Mouse (Mus musculus): ENCODE data around the gene Map3k20.

Map3k20 gene

DNA sequence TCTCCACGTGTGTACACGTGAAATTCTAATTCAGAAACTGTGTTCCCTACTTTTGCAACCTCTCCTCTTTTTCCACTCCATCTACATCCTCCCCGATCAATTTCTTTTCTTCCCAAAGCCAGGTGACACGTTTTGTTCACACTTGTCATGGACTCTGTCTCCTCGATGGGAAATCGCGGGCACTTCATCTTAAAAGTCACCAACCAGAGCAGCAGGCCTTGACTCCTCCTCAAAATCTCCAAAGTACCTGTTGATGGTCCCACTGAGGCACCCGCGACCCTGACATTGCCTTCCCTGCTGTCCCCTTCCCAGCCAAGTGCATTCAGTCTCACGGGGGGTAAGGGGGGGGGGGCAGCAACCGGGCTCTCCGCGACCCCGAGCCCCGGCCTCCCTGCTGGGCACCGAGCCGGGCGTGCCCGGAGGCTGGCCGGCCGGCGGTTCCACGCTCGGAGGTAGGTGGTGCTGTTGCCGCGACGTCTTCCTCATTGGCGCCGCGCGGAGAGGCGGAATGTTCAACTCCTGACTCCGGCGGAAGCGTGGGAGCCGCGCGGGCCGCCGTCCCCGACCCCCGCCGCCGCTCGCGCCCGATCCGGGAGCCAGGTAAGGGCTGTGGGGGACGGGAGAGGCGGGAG lies at the start of gene Map3k20:
Gene Map3k20 (plus strand): TSS at position 382 of the 632 bp plus-strand sequence.
- peak; percentile 61 for DNase-seq

DNA sequence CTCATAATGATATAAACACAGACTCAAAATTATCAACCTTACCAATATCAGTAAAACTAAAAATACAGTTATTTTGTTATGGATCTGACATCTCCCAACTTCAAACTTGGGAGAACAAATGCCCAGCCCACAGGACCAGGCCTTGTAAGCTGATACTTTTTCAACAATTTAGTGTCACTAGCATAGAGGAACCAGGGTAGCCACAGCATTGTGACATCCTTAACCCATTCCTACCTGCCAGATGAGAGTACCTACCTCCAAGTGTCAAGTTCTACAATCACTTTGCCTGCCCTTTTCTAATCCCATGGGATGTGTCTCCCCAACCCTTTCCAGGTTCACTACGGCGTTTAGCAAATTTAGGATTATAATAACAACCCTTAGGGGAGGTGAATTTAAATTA lies 47.0 kb upstream of the Map3k20 start:
- no peak for DNase-seq

DNA sequence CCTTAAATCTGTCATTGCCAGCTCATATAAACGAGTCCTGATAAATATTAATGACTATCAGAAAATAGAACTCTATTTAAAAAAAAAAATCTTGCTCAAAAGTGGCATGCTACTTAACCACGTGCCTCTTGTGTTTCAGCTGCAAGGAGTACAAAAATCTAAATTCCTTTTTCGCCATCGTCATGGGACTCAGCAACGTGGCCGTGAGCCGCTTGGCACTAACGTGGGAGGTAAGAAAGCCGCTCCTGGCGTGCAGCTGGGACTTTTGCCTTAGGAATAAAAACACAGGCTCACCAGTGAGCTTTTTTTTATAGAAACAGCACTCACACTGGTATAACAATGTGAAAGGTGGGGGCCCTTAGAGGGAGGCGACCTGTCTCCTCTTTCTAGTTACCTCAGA lies 46.5 kb upstream of the Map3k20 start:
- no peak for DNase-seq

DNA sequence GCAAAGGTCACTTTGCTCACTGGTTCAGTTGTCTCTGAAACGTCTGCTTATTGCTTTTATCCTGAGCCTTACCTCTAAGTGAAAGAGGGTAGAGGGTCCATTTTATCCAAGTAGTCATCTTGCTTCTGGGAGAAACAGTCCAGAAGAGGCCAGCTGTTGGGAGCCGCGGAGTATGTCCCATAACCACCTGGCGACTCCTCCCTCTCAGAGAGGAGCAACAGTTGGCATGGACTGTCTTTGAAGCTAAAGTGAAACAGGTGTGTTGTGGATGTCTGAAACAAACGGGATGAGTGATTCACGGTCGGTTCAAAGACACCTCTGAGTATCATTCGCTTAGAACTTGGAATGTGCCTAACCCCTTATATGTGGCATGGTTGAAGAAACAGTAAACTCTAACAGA lies 46.0 kb upstream of the Map3k20 start:
- DNase-seq, result no peak

DNA sequence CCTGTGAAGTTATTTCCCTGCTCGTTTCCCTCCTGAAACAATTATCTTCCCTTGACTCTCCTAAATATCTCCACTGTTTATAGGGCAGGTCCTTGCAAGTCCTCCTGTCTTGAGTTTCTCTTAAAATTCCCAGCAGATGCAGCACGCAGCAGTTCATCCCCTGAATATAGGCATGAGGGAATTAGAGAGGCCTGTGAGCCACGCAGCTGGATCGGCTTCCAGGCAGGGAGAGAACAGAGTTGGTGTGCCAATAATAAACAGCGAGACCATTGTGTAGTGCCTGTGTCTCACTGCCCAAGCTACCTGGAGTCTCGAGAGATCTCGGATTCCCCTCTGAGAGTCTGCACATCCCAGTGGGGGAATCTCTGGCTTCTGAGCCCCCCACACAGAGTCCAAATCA lies 45.4 kb upstream of the Map3k20 start:
- DNase-seq, result no peak

DNA sequence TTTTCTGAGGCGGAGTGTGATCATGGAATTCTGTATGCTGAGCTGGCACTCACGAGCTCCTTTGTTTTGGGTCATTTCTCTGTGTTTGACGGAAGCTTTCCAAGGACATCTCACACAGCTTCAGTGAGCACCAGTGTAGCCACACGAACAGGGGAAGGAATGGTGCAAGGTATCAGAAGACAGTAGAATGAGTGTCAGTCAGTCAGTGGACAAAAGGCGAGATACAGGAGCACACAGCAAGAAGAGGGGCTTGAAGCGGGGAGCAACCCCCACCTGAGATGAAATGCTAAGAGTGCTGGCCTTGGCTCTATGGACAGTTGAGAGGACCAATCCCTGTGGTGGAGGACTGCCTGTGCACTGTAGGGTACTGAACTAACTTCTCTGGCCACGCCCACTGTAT lies 44.7 kb upstream of the Map3k20 start:
- DNase-seq, result no peak

DNA sequence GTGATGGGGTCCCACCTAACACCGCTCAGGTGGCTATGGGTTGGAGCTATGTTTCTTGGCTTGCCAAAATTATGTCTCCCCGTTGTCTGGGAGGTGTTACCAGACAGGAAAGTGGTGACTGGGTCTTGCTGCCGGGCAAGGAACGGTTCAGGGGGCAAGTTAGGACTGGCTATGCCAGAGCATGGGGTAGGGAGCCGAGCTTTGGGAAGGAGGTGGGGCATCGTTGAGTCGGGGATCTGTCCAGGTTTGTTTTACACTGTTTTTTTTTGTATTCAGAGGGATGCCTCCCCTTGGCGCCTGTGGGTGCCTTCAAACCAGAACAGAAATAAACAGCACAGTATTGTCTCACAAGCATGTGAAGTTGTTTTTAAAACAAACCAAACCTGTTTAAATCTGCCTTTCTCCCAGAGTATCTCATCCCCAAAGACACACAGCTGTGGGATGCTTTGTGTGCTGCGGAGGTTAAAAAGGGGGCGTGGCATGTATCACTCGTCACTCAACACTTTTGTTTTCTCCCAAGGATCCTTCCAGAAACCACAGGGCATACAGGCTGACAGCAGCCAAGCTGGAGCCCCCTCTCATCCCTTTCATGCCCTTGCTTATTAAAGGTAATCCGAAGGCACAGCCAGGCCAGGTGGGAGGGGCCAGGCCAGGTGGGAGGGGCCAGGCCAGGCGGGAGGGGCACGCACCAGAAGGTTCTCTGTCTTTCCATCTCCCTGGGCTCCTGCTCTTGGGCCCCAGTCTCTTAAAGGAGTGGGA lies 43.5 kb upstream of the Map3k20 start:
- no peak for DNase-seq

DNA sequence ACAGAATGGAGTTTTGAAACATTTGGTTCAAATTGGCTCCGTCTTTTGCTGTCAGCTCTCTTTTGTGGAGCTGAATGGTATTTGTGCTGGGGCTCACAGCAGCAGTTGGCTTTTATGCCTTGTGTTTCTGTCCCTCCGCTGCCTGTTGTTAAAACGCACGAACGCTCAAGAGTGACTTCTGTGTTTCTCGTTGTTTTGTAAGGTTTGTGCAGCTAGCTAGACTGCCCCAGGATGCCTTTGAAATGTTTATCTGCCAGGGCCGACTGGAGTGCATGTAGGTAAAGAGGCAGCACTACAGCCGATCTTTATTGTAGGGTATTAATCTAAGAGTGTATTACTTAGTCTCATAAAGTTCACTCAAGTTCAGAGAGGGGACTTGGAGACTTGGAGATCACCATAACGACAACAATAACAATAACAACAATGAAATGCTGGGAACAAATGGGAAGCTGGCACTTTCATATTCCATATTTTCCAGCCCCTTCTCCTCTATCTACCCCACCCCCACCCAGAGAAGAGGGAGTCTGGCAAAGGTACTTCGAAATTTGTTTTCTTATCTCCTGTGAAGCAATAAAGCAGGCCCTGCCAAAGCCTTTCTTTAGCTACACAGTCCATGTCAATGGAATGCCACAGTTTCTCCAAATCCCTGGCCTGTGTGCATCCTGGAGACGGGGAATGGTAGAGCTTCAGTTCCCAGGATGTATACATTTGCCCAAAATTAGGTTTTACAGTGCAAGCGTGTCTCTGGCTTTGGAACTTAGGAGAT lies 42.3 kb upstream of the Map3k20 start:
- DNase-seq, result no peak

DNA sequence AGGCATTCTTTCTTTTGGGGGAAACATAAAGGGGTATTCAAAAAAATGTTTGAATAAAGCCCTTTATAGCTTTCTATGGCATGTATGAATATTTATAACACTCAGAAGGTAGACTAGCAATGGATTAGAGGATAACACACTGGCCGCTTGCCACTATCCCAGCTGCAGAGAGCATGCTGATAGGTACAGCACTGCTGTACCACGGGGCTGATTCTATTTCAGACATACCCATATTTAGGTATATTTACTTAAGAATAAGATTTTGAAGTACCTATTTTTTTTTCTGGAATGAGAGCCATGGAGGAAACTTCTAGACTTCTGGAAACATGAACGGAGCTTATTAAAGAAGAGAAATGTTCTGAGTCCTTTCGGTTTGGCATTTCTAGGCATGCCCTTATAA lies 39.8 kb upstream of the Map3k20 start:
- DNase-seq, result no peak

DNA sequence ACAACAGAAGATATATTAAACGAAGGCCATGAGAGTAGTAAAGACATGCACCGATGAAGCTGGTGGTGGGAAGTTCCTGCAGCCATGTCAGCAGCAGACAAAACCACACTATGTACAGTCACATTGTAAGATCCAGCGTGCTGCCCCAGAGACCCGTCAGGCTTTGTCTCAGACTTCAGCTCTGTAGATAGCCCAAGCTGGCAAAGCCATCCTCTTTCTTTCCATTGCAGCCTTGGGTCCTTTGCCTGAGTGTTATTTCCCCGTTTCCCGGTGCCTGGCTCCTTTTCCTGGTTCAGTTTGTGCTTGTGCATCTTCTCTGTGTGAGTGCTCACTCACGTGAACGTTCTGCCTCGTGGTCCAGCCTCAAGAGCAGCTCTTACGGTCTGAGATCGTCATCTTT lies 39.1 kb upstream of the Map3k20 start:
- no peak for DNase-seq

DNA sequence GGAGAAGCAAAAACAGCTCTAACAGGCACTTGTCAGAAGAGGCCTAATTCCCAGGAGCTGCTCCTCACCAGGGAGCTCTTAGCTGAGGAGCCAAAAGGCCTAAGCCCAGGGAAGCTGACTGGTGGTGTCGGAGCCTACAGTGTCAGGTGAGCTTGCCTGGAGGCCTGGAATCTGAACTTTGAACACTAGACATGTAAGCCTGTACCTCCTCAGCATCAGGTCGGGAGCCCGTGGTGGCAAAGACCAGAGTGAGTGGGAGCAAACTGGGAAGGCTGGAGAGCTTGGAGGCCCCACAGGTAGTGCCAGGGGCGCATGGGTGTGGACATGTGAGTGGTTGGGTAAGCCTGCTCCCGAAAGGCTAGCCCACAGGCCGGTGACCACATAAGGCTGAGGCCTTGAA lies 37.6 kb upstream of the Map3k20 start:
- DNase-seq, result no peak

DNA sequence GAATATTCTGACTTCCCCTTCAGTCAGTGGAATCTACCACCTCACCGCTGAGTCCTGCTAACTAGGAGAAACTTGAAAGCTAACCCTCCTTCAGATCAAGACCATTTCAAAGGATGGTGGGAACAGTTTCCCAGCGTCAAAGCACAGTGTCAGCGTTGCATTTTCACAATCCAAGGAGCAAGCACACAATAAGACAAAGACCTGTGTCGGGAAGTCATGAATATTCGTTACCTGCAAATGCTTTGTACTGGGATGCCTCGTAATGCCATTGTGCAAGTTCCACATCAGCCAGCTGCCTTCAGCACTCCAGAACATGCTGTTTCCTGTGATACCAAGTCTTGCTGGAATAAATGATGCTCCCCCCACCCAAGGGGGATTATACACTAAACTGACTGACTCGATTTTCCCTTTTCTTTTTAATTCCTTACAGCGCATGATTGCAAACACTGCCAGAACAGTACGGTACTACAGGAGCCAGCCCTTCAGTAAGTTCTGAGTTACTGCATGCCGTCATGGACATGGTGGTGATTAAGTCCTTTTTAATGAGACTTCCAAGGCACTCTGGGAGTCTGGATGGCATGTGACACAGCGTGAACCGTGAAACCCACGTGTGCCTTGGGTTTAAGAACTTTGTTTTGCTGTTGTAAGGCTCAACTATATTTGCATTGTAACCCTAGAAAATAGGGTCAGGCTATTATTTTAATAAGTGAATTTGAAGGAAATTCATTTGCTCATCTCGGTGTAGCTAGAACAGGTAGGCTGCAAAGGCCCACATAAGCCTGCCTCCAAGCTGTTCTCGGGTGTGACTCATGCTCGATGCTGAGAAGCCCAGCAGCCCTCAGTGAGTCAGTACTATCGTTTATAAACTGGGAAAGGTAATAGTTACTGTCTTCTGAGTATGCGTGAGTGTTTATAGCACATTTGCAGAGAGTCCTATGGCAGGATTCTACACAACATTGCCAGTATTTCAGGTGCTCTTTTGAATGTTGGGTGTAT lies 32.6 kb upstream of the Map3k20 start:
- no peak for DNase-seq

DNA sequence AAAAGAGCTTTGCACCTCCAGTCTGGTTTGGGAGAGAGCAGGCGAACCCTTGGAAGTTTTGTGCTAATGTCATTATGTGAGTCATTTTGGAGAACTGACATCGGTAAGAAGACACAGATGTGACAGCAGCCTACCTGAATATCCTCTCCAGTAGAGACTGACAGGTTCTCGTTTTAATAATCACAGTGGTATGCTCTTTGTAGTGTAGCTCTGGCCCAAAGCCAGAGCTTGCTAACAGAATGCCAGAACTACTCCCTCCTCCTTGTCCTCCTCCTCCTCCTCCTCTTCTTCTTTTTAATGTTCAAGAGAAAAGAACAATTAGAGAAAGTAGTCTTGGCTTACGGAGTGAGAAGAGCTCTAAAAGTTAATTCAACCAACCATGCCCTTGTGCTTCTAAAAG lies 31.6 kb upstream of the Map3k20 start:
- no peak for DNase-seq

DNA sequence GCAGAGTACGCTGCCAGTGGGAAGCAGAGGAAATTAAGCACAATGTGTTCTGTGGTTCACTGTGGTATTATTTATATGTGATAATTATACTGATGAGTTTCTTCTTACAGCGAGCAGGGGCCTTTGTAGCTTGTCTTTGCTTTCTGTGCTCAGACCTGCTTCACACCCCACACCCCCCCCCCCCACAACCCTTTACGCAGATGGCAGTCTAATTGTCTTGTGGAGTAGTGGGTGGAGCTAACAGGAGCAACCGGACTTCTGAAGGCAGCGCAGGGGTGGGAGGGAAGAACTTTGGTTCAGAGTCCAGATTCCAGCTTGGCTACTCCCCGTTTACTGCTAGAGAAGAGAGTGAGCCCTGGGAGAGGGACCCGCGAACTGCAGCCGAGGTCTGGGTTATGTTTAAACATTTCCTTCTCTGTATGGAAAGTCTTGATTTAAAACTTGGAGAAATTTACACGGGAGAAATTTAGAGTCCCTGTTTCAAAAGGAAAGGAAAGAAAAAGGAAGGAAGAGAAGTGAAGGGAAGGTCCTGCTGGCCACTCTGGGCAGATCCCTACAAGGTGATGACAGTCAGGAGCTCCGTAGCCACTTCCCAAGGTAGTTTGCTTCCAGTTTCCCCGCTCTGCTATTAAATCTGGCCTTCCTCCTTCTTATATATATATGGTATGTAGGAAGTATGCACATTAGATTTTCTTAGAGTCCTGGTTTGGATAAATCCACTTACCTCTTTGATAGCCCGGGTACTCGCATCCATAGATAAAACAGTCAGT lies 30.4 kb upstream of the Map3k20 start:
- peak; percentile 81 for DNase-seq

DNA sequence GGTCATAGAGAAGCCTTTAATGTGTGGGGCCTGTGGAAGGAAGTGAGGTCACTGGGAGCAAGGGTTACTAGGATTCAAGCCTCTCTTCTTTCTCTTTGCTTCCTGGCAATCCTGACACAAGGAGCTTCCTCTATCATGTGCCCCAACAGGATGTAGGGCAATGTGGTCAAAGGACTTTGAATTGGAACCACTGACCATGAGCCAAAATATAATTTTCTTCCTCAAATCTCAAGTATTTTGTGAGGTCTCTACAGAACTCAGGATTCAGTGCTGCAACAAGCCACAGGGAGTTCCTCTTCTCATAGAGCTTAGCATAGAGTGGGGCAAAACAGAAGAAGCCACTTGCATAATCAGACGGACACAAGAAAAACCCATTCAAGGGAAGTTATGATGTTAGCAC lies 24.7 kb upstream of the Map3k20 start:
- DNase-seq, result no peak

DNA sequence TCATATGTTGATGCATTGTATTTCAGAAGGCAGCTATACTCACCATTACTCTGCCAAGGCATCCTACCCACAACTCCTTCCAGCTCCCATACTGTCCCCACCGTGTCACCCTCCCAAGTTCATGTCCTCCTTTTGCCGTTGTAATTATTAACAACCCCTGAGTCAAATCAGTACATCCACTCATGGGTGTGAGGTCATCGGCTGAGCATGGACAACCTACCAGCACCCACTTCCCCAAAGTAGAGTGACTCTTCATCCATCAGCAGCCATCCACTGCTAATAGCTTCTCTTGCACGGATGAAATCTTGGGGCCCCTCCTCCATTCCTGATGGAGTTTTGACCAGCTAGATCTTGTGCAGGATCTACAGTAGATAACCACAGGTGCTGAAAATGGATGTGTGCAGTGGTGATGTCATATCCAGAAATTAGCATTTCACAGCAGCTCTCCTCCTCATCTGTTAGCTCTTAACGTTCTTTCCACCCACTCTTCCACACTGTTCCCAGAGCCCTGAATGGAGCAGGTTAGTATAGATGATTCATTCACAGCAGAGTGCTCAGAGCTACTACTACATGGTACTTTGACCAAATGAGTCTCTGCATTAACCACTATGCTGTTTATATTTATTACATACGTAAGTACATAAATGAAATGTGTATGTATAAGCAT lies 22.5 kb upstream of the Map3k20 start:
- no peak for DNase-seq

DNA sequence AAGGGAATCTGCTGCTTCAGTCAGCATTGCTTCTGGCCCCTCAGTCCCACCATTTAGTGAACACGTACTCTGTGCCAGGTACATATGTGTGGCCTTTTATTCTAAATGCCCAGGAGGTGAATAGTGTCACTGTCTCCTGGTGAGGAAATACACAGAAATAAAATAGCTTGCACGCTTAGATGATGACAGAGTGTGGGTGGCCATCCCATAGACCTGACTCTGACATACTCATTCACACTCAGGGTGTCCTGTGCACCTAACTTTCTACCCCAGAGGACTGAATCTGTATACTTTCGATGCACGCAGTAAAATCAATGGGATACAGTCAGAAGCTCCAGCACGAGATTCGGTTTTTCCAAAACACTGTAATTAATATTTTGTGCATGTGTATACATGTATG lies 18.0 kb upstream of the Map3k20 start:
- no peak for DNase-seq

DNA sequence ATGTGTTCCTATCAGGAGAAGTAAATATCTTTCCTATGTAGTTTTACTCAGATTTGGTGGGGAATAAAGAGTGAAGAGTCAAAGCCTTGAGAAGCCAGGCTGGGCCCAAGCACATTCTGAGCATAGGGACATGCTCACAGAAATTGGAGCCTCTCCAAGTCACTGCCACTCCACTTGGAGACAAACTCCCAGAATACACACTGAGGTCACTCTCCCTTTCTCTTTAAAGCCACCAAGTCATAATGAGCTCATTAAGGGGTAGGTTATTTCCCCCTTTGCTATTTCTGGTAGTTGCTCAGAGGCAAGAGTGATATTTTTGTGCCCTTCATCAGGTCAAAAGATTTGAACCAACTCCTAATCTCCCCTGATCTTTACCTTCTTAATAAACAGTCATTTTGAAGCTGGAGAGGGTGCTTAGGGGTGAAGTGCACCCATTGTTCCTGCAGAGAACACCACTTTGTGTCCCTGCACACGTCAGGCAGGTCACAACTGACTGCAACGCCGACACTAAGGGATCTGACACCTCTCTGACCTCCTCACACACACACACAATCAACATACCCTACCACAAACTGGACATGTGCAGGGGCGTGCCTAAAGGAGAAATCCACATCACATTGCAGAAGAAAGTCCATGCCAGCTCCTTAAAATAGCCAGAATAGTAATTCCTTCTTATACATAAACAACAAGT lies 15.6 kb upstream of the Map3k20 start:
- DNase-seq, result no peak

DNA sequence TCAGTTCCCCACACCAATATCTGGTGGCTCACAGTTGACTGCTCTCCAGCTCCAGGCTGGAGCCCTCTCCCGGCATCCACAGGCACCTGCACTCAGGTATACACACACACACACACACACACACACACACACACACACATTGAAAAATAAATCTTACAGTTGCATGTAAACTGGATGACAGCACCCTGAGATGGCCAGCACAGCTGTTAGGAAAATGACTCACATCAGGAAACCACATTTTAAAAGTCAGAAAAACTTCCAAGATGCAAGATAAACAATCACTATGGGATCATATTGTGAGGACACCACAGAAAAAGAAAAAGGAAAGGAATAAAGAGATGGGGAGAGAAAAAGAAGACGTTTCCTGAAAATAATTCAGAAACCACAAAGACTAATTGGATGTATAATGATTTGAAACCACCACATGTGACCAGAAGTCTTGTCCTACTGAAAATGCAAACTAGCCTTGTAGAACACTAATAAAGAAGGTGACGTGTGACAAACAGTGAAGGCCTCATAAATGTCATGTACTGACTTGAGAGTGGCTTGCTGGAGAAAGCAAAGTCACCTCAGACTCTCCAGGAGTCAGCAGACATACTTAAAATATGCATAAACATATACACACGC lies 7.1 kb upstream of the Map3k20 start:
- DNase-seq, result no peak

DNA sequence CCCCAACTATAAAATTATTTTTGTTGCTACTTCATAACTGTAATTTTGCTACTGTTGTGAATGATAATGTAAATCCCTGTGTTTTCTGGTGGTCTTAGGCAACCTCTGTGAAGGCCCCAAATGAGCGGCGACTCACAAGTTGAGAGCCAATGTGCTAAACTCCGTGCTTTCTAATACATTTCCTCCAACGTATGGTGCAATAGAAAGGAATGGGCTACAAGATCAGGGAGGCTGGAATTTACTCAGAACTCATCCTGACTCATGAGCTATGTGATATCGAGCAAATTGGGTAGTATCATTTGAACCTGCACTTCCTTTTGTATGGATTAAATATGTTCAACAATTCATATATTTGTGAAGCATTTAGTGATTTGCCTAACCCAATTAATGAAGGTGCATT lies 4.9 kb upstream of the Map3k20 start:
- no peak for DNase-seq

Measured in kidney, adult 9 months (tissue).